Mouse (Mus musculus) MEL (cell line): ENCODE data around the gene Zfp366.

ENCODE experiments used
- CTCF ChIP-seq, 3 experiments: IDR thresholded peaks in 2 of 3; conservative IDR thresholded peaks in 1 of 3; 2 replicates each; pipeline ENCODE4 v1.5.1; 2011 to 2012; ENCODE audit warnings: low read length in 3 of 3, low read depth in 2 of 3, mild to moderate bottlenecking in 2 of 3, improper control_type of control experiment in 1 of 3, inconsistent platforms in 1 of 3, mixed read lengths in 1 of 3, moderate library complexity in 1 of 3; ENCODE audit not compliant: control insufficient read depth in 1 of 3, insufficient read depth in 1 of 3, poor library complexity in 1 of 3, severe bottlenecking in 1 of 3
- JUND ChIP-seq: IDR thresholded peaks from 2 replicates; pipeline ENCODE4 v1.6.1; 2011; ENCODE audit warnings: low read depth, mild to moderate bottlenecking, improper control_type of control experiment, low read length
- MAX ChIP-seq: IDR thresholded peaks from 2 replicates; pipeline ENCODE4 v1.6.1; 2011; ENCODE audit warnings: low read length, improper control_type of control experiment
- USF2 ChIP-seq, 2 experiments: IDR thresholded peaks; 2 replicates each; pipeline ENCODE4 v1.6.1; 2011 to 2012; ENCODE audit warnings: improper control_type of control experiment in 2 of 2, low read length in 2 of 2, borderline replicate concordance in 1 of 2, inconsistent platforms in 1 of 2, low read depth in 1 of 2, mild to moderate bottlenecking in 1 of 2; ENCODE audit not compliant: insufficient read depth in 1 of 2

- TF ChIP-seq CTCF (IDR thresholded peaks at IDR 0.05 in 2 of 3, conservative IDR thresholded peaks at IDR 0.05 in 1 of 3; ENCODE audit: control insufficient read depth in 1 of 3, insufficient read depth in 1 of 3, low read depth in 2 of 3, low read length in 3 of 3, poor library complexity in 1 of 3, severe bottlenecking in 1 of 3) (no peak), MAX (no peak), USF2 (IDR thresholded peaks at IDR 0.05; ENCODE audit: borderline replicate concordance in 1 of 2, insufficient read depth in 1 of 2, low read depth in 1 of 2, low read length in 2 of 2) (no peak), JUND (no peak)
Measured at GRCm38 (mm10) chr13:99245916-99246460, 61.4 kb downstream of the Zfp366 start.
